Mouse (Mus musculus): ENCODE data around the gene Ptx3. TPM values are rescaled to one million over a fixed set of nuclear protein-coding genes. Genes with fewer than 3 reads are reported as not detected.

Ptx3 gene
- polyA plus RNA-seq (2014; fragmentation: Illumina TruSeq; extraction: RNeasy Lipid Tissue Mini Kit (QIAGEN cat#74804); ENCODE audit: low read depth, low replicate concordance) = 0.10 TPM

DNA sequence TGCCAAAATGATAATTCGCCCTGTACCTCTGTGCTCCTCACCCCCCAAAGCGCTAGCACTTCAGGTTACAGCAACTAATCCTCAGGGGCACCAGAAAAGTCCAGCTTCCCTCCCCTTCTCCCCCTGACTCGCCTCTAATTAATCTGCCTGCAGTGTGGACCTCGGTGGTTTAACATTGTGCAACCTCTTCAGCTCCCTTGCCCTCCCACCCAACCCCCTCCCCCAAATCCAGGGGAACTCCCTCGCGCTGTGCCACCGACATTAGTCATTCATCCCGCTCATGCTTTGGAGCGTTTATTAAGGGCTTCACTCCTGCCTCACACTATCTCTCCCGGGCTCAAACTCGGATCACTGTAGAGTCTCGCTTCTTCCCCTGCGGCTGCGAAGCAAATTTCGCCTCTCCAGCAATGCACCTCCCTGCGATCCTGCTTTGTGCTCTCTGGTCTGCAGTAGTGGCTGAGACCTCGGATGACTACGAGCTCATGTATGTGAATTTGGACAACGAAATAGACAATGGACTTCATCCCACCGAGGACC is at the start of gene Ptx3:
Gene Ptx3 (plus strand): TSS at position 256 of the 537 bp plus-strand sequence.

Other genes starting within 250 kb of the Ptx3 start
- gene Veph1, start 76.9 kb downstream of the Ptx3 start, polyA plus RNA-seq (2014; fragmentation: Illumina TruSeq; extraction: RNeasy Lipid Tissue Mini Kit (QIAGEN cat#74804); ENCODE audit: low read depth, low replicate concordance) = 0.28 TPM

Measured in testis, adult 10 weeks (tissue).